Mouse (Mus musculus) stomach, embryonic 16.5 days (tissue): ENCODE results near the gene Ankdd1b. TPM values are rescaled to one million over a fixed set of nuclear protein-coding genes. Genes with fewer than 3 reads are reported as not detected.
A peak's percentile ranks its signal among the peaks of the same experiment; 100 is the strongest.

Source experiments
- ATAC-seq: fragments of 200-750 bp; cut with Nextera tagmentation; 2 replicates; pipeline ENCODE4 v1.8.0; 2017; ENCODE audit warnings: moderate number of reproducible peaks, moderate TSS enrichment; ENCODE audit not compliant: insufficient read depth, low FRiP score
- H3K27ac ChIP-seq: fragments of 300-500 bp; sonication (generic); 2 replicates; pipeline ENCODE4 v1.5.1; 2014; ENCODE audit warnings: low read length
- H3K27me3 ChIP-seq: fragments of 300-500 bp; sonication (generic); 2 replicates; pipeline ENCODE4 v1.6.1; 2014; ENCODE audit warnings: low read length, control low read depth, mixed read lengths; ENCODE audit not compliant: control insufficient read depth, insufficient read depth
- H3K36me3 ChIP-seq: fragments of 300-500 bp; sonication (generic); 2 replicates; pipeline ENCODE4 v1.6.1; 2014; ENCODE audit warnings: low read length; ENCODE audit not compliant: control insufficient read depth, insufficient read depth
- H3K4me1 ChIP-seq: fragments of 300-500 bp; sonication (generic); 2 replicates; pipeline ENCODE4 v1.6.1; 2014; ENCODE audit warnings: low read length, control low read depth, mixed read lengths; ENCODE audit not compliant: control insufficient read depth, insufficient read depth
- H3K4me2 ChIP-seq: fragments of 300-500 bp; sonication (generic); 2 replicates; pipeline ENCODE4 v1.6.1; 2014; ENCODE audit warnings: low read depth, low read length, mixed read lengths
- H3K4me3 ChIP-seq: fragments of 300-500 bp; sonication (generic); replicated peaks from 2 replicates; pipeline ENCODE4 v1.5.1; 2014; ENCODE audit warnings: mild to moderate bottlenecking, low read length
- H3K9ac ChIP-seq: fragments of 300-500 bp; sonication (generic); 2 replicates; pipeline ENCODE4 v1.6.1; 2014; ENCODE audit warnings: low read length
- H3K9me3 ChIP-seq: fragments of 300-500 bp; sonication (generic); replicated peaks from 2 replicates; pipeline ENCODE4 v1.6.1; 2016; ENCODE audit warnings: low read length, control low read depth; ENCODE audit not compliant: control insufficient read depth
- WGBS: fragments of 180-500 bp; shearing (Covaris S2); extraction: QIAGEN DNeasy Blood & Tissue Kit; methylation state at CpG from one replicate; pipeline ENCODE4 v1.1.7; 2014; 5-methylcytosine and 5-hydroxymethylcytosine counted together
- polyA plus RNA-seq: library from polyadenylated mRNA; unstranded; fragments of >200 nt; fragmentation: Nextera tagmentation; extraction: Ambion mirVana; gene quantifications from 2 replicates; pipeline ENCODE4 v1.2.1, GENCODE M21; 2015

Ankdd1b gene
- polyA plus RNA-seq, 1 experiment from 2014 or later: 1.9 TPM

GRCm38 (mm10) chr13:96450205-96450856 lies 20.7 kb downstream of the Ankdd1b start:
- H3K9ac ChIP-seq: no peak overlapping the region
- no peak overlapping the region for H3K4me2 ChIP-seq
- ATAC-seq: peak; percentile 61
- WGBS: 66% methylated on average over 11 of the region's 11 CpGs
- H3K36me3 ChIP-seq: no peaks in the 10 kb centered on the region
- H3K9me3 ChIP-seq: no peaks in the 10 kb centered on the region
- H3K4me3 ChIP-seq: no peak overlapping the region
- peaks cover 3% of the 10 kb centered on the region; the same call in 1 of the 2 replicates for H3K4me1 ChIP-seq
- peak overlapping the region; percentile 69 for H3K27ac ChIP-seq
- H3K27me3 ChIP-seq: no peaks in the 10 kb centered on the region

DNA sequence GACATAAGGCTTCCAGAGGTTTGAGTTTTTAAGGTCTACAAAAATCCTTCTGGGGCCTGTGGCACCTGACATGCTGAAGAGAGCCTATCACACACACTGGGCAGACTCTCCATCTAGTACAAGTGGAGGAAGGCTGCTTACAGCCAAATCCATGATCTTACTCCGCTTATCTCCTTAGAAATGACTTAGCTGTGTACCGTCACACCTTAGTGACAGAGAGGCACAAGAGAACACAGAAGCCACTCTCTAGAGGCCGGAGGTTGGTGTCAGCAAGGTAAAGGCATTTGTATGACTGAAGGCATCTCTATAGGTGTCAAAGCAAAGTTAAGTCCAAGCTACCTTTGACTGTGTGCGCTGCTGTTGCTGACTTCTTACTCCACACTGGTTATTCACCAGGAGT lies 30.6 kb downstream of the Ankdd1b start:
- no peak for ATAC-seq

DNA sequence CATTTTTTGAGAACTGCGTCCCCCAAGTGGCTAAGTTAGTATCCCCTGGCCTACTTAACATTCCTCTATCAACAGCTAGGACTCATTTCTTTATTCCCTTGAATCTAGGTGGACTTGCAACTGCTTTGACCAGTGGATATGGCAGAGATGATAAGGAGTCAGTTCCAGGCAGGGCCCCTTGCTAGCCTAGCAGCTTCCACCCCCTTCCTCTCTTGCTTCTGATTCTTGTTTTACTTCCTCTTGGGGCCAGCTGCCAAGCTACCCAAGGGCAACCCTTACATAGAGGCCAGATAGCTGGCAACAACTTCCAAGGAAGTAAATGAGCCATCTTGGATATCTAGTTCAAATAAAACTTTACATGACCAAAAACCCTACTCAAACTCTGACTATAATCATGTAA lies 34.1 kb downstream of the Ankdd1b start:
- Histone ChIP-seq H3K9me3 (0 out of 2 replicates have a peak, but pooled peaks cover 4% of the 10 kb centered on the region), H3K4me2 (no peak overlapping the region), H3K36me3 (no peaks in the 10 kb centered on the region), H3K27ac (no peak overlapping the region), H3K27me3 (no peaks in the 10 kb centered on the region), H3K4me3 (no peak overlapping the region), H3K9ac (no peak overlapping the region), H3K4me1 (peaks cover 32% of the 10 kb centered on the region)
- WGBS: 70% methylated on average over 1 of the region's 1 CpGs
- no peak for ATAC-seq

More for the DNA sequence above, 30.6 kb downstream of the Ankdd1b start:
- no peaks in the 10 kb centered on the region for H3K27me3 ChIP-seq
- H3K9me3 ChIP-seq: 0 out of 2 replicates have a peak, but pooled peaks cover 4% of the 10 kb centered on the region
- no peak overlapping the region for H3K9ac ChIP-seq
- H3K4me2 ChIP-seq: no peak overlapping the region
- 92% methylated on average over 4 of the region's 4 CpGs for WGBS
- no peak overlapping the region for H3K27ac ChIP-seq
- 0 out of 2 replicates have a peak, but pooled peaks cover 5% of the 10 kb centered on the region for H3K4me1 ChIP-seq
- H3K36me3 ChIP-seq: no peaks in the 10 kb centered on the region
- H3K4me3 ChIP-seq: no peak overlapping the region

- 42% methylated on average over 10 of the region's 13 CpGs for WGBS
- H3K4me2 ChIP-seq: 0 out of 2 replicates have a peak overlapping the region, but pooled peaks have one; percentile 13
- H3K9ac ChIP-seq: no peak overlapping the region
- peaks cover 34% of the 10 kb centered on the region for H3K4me1 ChIP-seq
- 0 out of 2 replicates have a peak, but pooled peaks cover 4% of the 10 kb centered on the region for H3K9me3 ChIP-seq
- no peaks in the 10 kb centered on the region for H3K27me3 ChIP-seq
- no peaks in the 10 kb centered on the region for H3K36me3 ChIP-seq
- ATAC-seq: no peak
- no peak overlapping the region for H3K4me3 ChIP-seq
- H3K27ac ChIP-seq: no peak overlapping the region
Observed at GRCm38 (mm10) chr13:96435793-96436192, 35.2 kb downstream of the Ankdd1b start.

DNA sequence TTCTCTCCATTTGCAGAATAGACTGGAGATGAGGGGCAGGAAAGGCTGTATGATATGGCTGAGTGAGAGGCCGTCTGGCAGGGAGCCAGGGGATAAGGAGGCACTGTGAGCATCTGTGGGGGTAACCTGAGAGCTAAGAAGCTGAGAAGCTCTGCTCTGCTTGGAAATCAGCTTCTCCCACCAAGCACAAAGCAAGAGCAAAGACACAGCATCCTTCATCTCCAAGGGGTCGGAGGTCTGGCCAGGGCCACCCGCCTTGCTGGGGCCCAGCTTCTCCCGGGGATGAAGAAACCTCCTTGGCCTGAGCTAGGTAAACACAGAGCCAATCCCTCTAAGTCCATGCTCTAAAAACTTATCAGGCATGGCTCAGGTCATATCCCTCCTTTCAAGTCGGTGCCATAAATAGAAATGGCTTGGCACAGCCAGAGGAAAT lies 36.1 kb downstream of the Ankdd1b start:
- ATAC-seq: peak; percentile 55; the same call in 1 of the 2 replicates

DNA sequence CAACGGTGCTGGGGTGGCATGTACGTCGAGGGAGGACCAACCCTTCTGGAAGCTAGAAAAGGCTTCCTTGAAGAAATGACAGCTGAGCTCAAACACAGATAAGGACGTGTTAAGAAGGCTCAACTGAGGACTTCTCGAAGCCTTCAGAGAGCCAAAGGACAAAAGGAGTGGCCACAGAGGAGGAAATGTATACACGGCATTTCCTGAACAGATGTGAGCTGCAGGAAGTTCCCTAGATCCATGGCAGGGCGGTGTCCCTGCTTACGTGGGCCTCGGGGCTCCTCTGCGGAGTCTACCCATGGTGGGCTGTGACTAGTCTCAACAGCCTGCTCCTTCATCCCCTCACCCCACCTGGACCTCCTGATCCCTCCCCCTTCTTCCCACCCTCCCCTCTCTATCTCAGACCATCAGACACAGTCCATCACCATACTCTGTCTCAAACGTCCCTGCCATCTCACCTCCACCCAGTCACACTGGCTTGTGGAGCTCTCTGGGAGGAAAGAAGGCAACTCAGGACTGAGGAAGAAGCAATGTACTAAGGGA lies 37.3 kb downstream of the Ankdd1b start:
- peak overlapping the region; percentile 75; the same call in 1 of the 2 replicates for H3K27ac ChIP-seq
- no peak overlapping the region for H3K4me2 ChIP-seq
- H3K36me3 ChIP-seq: no peaks in the 10 kb centered on the region
- H3K4me1 ChIP-seq: peaks cover 34% of the 10 kb centered on the region
- no peaks in the 10 kb centered on the region for H3K27me3 ChIP-seq
- no peak overlapping the region for H3K4me3 ChIP-seq
- ATAC-seq: no peak
- no peak overlapping the region for H3K9ac ChIP-seq
- WGBS: 59% methylated on average over 11 of the region's 11 CpGs
- 0 out of 2 replicates have a peak, but pooled peaks cover 4% of the 10 kb centered on the region for H3K9me3 ChIP-seq

More for the DNA sequence above, 36.1 kb downstream of the Ankdd1b start:
- Histone ChIP-seq H3K27me3 (no peaks in the 10 kb centered on the region), H3K27ac (peak overlapping the region; percentile 75), H3K9ac (no peak overlapping the region), H3K4me3 (no peak overlapping the region), H3K4me2 (no peak overlapping the region), H3K4me1 (peaks cover 34% of the 10 kb centered on the region), H3K36me3 (no peaks in the 10 kb centered on the region), H3K9me3 (0 out of 2 replicates have a peak, but pooled peaks cover 4% of the 10 kb centered on the region)
- WGBS: 17% methylated on average over 5 of the region's 5 CpGs

DNA sequence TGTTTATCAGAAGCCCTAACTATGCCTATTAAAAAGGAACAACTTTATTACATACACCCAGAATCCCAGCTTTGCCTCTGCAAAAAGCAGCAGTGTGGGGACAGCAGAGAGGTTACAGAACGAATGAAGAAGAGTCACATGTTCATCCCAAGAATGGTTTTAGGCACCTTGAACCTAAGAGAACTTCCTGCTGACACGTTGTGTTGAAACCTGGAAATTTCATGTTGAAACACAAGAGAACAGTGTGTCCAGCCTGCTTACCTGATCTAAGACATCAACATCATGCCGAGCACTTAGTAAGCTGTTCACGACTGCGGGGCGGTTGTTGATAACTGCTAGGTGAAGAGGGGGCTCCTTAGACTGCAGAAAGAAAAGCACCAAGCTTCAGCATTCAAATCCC lies 38.0 kb downstream of the Ankdd1b start:
- WGBS: 77% methylated on average over 6 of the region's 6 CpGs

DNA sequence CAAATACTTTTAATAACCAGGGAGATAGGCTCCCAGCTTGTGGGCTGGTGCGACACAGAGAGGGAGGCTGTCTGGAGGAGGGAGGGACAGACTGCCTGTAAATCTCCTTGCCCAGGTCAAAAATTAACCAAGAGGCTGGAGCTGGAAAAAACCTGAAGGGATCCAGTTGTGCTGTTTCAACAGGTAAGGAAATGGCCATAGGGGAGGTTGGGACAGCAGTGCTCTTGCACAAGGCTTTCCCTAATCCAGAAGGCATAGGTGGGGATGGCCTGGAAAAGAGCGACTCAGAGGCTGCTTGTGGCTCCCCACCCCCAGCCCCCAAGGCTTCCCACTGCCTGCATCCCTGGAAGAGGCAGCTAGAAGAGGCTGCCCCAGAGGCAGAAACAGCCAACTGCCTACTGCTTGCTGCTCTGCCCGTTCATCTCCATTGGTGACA lies 38.6 kb downstream of the Ankdd1b start:
- H3K4me3 ChIP-seq: no peak overlapping the region
- peak overlapping the region; percentile 82 for H3K27ac ChIP-seq
- WGBS: 42% methylated on average over 3 of the region's 3 CpGs
- no peaks in the 10 kb centered on the region for H3K27me3 ChIP-seq
- peaks cover 34% of the 10 kb centered on the region for H3K4me1 ChIP-seq
- 0 out of 2 replicates have a peak overlapping the region, but pooled peaks have one; percentile 15 for H3K4me2 ChIP-seq
- no peak overlapping the region; the same call in 1 of the 2 replicates for H3K9ac ChIP-seq
- H3K36me3 ChIP-seq: no peaks in the 10 kb centered on the region
- ATAC-seq: peak; percentile 51; the same call in 1 of the 2 replicates
- 0 out of 2 replicates have a peak, but pooled peaks cover under 1% of the 10 kb centered on the region for H3K9me3 ChIP-seq

More for the DNA sequence above, 38.0 kb downstream of the Ankdd1b start:
- Histone ChIP-seq H3K27me3 (no peaks in the 10 kb centered on the region), H3K9ac (no peak overlapping the region), H3K27ac (peak overlapping the region; percentile 28; the same call in 1 of the 2 replicates), H3K4me2 (no peak overlapping the region), H3K36me3 (no peaks in the 10 kb centered on the region), H3K9me3 (0 out of 2 replicates have a peak, but pooled peaks cover 4% of the 10 kb centered on the region), H3K4me3 (no peak overlapping the region), H3K4me1 (peaks cover 34% of the 10 kb centered on the region)
- ATAC-seq: no peak

DNA sequence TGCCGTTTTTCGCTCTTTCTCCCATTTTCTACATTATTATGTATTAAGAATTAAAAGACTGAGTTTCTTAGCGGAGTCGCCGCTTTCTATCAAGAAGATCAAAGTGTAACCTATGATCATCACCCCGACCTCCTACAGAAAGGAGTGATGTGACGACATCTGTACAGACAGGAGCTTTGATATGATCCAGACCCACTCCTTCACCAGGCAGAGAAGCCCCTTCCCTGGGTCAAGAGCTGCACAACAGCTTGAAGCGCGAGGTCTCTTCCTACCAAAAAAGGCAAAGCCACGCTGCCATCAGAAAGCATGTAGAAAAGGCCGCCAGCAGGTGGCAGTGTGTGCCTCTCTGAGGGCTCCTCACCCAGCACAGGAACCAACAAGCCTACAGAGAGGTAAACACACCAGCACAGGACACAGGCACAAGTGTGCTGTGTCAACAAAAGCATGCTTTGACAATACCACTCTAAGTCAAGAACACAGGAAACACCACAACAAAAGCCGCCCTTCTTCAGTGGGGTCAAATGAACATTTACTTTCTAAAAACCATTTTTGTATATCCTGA lies 39.3 kb downstream of the Ankdd1b start:
- H3K4me2 ChIP-seq: 0 out of 2 replicates have a peak overlapping the region, but pooled peaks have one; percentile 24
- no peaks in the 10 kb centered on the region for H3K36me3 ChIP-seq

More for the DNA sequence above, 39.3 kb downstream of the Ankdd1b start:
- no peak overlapping the region for H3K4me3 ChIP-seq
- ATAC-seq: peak; percentile 73; the same call in 1 of the 2 replicates
- H3K9ac ChIP-seq: no peak overlapping the region
- no peaks in the 10 kb centered on the region for H3K9me3 ChIP-seq
- H3K4me1 ChIP-seq: peaks cover 34% of the 10 kb centered on the region
- 33% methylated on average over 12 of the region's 12 CpGs for WGBS
- no peaks in the 10 kb centered on the region for H3K27me3 ChIP-seq
- no peak overlapping the region for H3K27ac ChIP-seq
